Mouse (Mus musculus) myocyte (in vitro differentiated cells): ENCODE data around the gene Csmd2.

Experiments used
- E2F4 ChIP-seq: IDR thresholded peaks from one replicate; pipeline ENCODE4 v1.6.1; 2011; ENCODE audit warnings: mild to moderate bottlenecking, control low read depth, moderate library complexity; ENCODE audit not compliant: insufficient read depth
- MAX ChIP-seq: IDR thresholded peaks from one replicate; pipeline ENCODE4 v1.6.1; 2011; ENCODE audit warnings: low read depth, mild to moderate bottlenecking, control low read depth
- POLR2A ChIP-seq: IDR thresholded peaks from one replicate; pipeline ENCODE4 v1.6.1; 2011; ENCODE audit warnings: low read depth, mild to moderate bottlenecking, control low read depth, moderate library complexity; ENCODE audit not compliant: insufficient read length
- TCF3 ChIP-seq: IDR thresholded peaks from one replicate; pipeline ENCODE4 v1.6.1; 2011; ENCODE audit warnings: low read depth, control low read depth; ENCODE audit not compliant: insufficient read length

- no peak for TF ChIP-seq MAX
- TF ChIP-seq POLR2A: no peak
- TF ChIP-seq E2F4: no peak
- no peak for TF ChIP-seq TCF3
These were observed 591.5 kb downstream of the Csmd2 start for GRCm38 (mm10) chr4:128579182-128579581.
